Mouse (Mus musculus): Measurements from ENCODE around the gene Spata2.

The Spata2 gene

DNA sequence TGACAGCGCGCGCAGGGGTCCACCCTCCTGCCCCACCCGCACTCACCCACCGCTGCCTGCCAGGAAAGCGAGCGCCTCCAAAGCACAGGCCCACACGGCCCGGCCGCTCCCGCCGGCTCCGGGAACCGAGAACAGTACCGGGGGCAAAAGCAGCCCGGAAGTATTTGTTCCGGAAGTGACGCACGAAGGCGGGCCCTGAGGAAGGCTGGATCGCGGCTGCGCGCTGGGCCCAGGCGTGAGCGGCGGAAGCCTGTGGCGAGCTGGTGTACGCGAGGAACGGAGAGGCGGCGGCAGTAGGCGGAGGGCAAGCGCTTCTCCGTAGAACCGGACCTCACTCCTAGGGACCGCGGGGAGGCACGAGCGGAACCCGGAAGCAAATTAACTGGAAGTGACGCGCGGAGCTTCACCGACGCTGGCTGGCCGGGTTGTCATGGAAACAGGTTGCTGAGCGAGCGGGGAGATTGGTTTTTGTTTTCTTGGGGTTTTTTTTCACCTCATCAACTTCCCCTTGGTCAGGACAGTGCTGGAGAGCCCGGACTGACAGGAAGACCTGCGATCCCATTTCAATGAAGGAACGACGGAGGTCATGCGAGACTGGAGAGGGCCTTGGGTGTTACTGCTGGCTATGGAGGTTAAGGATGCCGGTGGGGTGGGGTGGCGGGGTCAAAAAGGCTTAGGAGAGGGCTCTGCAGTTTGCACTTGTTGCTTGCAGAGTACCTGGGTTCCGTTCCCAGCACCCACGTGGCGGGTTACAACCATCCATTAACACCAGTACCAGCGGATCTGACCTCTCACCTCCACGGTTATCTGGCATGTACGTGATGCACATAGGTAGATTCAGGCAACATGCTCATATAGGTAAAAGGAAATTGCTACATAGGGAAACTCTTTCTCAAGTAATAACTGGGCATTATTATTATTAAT, at the start of gene Spata2:
TSS of gene Spata2 (minus strand) at position 175 of the 924 bp plus-strand sequence.
- peak; percentile 94 to 96 for DNase-seq

DNA sequence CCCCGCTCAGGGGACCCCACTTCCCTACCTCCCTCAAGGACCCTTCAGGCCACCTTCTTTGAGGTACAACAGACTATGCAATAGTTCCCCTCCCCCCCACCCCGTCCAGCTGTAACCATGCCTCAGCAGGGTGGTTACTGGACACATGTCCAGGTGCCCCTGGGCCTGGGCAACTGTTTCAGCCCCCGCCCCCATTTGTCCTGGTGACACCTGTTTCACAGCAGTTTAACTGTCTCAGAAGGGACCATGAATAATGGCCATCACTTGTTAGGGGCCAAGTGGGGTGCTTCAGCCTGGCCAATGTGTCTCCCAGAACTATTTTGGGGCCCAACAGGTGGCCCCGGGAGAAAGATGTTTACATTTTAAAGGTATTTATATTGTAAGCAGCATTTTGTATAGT, 49.7 kb upstream of the Spata2 start:
- no peak for DNase-seq

DNA sequence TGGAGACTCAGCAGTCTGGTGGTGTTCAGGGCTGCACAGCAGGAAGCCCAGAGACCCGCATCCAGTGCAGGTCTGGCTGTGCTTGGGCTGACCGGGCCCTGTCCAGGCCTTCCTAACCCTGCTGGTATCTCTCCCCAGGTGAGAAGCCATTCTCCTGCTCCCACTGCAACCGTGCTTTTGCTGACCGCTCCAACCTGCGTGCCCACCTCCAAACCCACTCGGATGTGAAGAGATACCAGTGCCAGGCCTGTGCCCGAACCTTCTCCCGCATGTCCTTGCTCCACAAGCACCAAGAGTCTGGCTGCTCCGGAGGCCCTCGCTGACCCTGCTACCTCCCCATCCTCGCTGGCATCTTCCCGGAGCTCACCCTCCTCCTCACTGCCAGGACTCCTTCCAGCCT, 49.1 kb upstream of the Spata2 start:
- no peak for DNase-seq

DNA sequence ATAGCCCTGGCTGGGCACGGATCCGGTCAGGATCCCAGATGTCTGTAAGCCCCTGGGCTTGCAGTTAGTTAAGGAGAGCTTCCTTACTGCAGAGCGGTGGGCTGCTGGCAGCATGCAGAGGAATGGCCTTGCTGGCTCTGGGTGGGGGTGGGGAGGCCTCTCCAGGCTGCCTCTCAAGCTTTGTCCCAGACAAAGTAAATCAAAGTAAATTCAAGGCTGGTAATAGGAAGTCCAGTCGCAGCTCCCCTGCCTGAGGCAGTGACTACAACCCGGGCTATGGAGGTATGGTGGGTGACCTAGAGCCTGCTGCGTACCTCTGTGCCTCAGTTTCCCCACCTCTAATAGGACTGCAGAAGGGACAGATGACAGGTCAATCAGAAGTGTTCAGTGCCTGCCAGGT, 48.6 kb upstream of the Spata2 start:
- no peak for DNase-seq

DNA sequence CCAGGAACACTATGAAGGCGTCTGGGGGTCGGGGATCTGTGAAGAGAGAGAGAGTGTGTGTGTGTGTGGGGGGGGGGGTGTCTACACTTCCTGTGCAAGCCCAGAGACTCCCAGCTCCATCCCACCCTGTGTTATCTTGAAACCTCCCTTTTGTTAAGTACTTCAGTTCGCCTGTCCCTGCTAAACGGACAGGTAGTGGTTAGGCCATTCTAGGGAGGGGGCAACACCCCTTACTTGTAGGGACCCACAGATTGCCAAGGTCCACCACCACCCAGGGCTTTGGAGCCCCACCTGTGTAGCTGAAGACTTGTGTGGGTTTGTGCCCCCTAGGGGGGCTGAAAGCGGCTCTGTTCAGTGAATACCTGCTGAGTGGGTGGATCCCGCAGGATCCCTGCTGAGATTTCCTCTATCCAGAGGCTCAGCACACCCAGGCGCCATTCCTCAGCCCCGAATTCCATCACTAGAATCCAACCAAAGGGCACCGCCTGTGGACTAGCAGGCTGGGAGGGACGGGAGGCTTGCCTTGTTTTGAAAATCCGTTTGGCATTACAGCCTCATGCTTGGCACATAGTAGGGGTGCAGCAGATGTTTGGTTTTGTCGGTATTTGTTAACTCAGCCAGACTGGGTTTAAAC, 47.9 kb upstream of the Spata2 start:
- DNase-seq, result no peak

DNA sequence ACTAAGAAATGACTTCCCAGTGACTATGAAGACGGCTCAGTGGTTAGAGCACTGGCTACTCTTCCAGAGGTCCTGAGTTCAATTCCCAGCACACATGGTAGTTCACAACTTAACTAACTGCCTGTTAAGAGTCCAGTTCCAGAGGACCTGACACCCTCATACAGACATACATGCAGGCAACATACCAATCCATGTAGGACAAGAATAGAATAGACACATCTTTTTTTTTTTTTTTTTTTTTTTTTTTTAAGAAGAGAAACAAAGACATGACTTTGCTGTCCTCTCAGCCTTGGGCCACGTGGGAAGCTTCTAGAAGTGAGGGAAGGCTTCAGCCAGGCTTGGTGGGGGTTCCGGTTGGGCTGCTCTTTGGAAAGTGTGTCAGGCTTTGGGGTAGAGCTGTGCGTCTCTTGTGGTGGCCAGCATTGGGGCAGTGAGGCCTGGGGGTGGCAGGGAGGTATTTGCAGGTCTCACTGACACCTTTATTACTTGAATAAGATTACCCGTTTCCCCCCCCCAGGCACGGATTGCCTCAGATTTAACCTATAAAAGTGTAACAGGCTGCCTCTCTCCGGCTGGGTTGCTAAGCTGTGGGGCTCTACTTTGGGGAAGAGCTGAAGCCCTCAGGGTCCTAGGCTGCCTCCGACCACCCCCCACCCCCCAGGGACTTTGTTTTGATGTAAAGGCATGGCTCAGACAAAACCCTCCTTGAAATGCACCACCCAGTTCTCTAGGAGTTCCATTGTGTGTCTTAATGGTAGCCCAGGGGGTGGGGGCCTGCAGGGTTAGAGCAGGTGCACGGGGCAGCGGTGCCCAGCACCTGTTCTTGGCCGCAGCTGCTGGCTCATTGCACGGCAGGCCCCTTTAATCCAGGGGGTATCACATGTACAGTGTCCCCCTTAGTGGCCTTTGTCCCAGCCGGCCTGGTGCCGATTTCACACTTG, 47.1 kb upstream of the Spata2 start:
- DNase-seq, result no peak

DNA sequence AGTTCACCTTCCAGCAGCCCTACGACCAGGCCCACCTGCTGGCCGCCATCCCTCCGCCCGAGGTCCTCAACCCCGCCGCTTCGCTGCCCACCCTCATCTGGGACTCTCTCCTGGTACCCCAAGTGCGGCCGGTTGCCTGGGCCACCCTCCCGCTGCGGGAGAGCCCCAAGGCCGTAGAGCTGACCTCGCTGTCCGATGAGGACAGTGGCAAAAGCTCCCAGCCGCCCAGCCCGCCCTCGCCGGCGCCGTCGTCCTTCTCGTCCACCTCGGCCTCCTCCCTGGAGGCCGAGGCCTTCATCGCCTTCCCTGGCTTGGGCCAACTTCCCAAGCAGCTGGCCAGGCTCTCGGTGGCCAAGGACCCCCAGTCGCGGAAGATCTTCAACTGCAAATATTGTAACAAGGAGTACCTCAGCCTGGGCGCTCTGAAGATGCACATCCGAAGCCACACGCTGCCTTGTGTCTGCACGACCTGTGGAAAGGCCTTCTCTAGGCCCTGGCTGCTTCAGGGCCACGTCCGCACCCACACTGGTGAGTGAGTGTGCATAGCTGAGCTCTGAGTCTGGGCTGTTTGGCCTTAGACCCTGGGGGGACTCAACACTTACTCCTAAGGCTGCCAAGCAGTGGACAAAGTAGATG, 46.1 kb upstream of the Spata2 start:
- DNase-seq, result no peak

DNA sequence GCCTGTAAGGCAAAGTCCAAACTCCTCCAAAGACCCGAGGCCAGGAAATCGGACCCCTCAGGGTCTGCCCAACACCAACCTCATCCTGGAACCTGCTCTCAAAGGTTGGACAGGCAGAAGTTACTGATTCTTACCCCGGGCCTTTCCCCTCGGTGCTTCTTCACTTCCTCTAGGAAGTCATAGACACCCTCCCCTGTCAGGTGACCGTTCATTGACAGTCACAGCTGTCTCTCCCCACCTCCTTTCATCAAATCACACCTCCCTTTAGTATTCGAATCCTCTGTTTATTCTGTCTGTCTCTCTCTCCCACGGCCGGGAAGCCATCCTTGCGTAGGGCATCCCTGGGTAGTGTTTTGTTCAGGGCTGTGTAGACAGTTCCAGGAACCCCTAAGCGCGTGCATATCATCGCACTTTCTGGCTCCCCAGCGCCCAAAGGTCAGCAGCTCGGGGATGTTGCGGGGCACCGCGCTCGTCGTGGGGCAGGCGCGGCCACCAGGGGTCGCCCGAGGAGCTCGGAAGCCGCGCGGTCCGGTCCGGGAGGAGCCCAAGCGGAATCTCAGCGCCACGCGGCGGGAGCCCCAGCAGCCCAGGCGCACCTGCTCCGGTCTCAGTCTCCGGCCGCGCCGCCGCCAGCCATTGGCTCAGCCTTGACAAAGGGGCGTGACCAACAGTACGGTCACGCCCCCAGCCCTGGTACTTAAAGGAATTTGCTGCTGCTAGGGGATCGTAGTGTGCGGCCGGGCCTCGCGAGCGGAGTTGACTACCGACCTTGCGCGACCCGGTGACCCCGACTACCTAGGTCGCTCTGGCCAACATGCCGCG, 45.0 kb upstream of the Spata2 start, which contains the start of gene Snai1:
TSS of gene Snai1 (plus strand) at position 720 of the 822 bp plus-strand sequence.
- peak; percentile 96 to 98 for DNase-seq

DNA sequence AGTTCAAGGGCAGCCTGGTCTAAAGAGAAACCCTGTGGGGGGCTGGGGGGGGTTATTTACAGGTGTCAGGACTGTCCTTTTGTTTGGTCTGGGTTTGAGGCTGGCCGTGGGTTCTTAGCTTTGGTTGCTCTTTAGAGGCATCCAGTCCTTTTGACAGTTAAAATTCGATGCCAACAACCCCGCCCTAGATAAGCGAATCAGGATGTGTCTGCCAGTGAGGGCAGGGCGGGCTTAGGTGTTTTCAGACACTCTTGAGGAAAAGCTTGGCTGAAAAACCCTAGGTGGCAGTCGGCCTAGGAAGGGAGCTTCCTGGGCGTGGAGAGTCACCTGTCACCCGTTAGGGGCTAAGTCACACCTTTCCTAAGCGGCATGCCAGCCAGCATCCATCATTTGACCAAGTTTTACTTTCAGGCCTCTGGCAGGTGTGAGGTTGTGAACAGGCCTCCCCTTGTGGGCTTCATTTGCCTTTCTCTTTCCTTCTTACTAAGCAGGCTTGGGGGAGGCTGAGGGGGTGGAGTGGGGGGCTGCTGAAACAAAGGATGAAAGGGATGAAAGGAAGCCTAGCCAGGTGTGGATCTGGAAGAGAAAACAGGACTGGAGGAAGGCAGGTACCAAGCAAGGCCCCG, 43.7 kb upstream of the Spata2 start:
- DNase-seq, result no peak

DNA sequence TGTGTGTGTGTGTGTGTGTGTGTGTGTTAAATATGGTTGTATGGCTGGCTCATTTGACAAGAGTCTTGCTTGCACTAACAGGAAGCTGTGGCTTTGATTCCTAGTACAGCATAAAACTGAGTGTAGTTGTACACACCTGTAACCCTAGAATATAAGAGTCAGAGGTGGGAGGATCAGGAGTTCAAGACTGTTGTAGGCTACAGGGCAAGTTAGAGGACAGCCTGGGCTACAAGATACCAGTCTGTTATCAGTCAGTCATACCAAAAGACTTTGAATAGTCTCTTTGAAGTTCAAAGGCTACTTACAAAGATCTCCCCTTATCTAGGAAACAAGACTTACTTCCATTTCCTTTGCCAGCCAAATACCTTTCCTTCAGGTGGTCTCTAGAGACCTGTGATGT, 41.2 kb upstream of the Spata2 start:
- no peak for DNase-seq

DNA sequence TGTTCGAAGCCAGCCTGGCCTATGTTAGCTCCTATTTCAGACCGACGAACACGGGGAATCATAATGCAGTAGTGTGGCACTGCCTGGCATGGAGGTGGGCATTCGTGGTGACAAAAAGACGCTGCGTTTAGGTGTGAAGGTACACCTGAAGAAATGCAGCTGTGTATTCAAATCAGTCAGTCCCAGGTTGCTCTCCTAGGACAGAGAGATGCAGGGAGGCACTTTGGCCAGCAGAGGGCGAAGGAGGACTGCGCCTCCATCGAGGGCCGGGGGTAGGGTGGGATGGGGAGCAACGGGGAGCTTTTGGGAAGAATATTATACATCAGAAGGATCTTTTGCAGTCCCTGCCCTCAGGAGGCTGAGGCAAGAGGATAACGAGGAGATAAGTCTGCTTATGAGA, 39.4 kb upstream of the Spata2 start:
- DNase-seq, result peak in 1 of 2 experiments; percentile 58

DNA sequence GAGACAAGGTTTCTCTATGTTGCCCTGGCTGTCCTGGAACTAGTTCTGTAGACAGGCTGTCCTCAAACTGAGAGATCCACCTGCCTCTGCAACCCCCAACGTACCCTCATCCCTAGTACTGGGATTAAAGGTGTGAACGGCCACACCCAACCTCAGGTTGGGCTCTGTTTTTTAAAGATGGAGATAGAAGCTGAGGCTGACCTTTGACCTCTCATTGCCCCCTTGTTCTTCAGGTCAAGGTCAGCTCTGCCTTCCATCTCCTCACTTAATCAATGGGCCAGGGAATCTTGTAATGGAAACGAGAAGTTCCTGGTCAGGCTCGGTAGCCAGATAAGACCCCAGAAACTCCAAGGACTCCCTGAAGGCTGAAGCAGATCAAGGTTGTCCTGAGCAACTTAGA, 37.8 kb upstream of the Spata2 start:
- no peak for DNase-seq

DNA sequence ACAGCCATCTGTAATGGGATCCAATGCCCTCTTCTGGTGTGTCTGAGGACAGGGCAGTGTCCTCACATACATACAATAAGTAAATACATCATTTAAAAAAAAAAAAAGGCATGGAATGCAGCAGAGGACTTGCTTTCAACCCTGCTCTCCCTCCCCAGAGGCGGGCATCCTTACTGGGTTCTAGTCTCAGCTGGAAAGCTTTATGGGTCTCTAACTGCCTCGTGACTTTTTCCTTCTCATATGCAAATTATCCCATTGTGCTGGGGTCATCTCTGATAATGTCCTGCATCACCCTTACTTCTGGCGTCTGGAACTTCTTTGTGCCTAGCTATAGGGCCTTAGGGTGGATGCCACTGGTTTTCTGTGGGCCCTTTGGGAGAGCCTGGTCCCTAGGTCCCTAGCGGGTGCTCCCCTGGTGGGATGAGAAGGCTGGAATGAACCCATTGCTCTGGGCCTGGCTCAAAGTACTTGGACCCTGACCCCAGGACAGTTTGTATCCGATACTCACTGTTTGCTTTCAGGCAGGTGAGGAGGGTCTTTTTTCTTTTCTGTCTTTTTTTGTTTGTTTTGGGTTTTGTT, 37.3 kb upstream of the Spata2 start:
- DNase-seq, result no peak

DNA sequence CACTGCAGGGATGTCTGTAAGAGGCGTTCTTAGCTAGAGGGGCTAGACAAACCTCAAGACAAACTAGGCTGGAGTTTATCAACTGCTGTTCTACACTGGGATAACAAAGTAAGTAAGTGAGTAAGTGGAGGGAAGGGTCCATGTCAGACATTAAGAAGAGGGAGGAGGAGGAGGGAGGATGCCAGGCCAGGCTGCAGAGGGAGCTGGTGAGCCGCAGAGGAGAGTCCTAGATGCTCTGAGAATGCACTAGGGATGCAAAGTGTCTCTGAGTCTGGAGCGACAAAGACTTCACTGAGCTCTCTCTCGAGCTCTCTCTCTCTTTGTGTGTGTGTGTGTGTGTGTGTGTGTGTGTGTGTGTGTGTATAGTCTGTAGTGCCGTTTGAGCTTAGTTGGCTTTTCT, 35.6 kb upstream of the Spata2 start:
- DNase-seq, result peak in 1 of 2 experiments; percentile 38

DNA sequence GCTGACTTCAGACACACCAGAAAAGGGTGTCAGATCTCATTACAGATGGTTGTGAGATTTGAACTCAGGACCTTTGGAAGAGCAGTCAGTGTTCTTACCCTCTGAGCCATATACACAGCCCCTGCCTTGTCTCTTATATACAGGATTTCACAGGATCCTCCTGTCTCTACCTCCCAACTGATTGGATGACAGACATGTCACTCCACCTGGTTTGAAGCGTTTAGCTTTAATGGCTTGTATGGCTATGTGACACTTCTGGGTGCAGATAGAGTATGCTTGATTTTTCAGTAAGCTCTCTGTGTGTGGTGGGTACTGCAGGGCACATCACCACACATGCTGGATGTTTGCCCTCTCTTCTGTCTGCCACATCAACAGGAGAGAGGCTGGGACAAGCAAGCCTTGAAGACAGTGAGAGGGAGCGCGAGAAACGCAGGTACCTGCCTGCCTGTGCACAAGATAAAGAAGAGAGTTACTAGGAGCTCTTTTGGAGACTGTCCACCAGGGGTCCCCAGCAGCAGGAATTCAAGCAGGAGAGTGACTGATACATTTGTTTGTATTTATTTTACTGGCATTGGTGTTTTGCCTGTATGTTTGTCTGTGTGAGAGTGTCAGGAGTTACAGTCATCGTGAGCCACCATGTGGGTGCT, 27.0 kb upstream of the Spata2 start:
- DNase-seq, result no peak

DNA sequence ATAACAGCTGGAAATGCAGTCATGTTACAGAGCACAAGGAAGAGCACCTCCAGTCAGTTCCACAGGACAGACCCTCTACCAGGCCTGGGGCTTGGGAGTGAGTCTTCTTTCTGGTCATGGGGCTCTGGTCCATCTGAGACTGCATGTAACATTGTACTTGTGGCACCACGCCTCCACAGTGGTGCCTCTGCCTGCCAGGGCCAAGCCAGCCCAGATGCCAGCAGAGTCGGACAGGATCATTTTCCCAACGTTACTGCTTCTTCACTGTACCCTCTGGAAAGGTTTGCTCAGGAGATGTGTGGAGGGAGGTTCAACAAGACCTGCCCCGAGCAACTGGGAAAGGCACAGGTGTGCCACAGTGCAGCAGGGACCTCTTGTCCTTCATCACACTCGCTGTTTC, 23.0 kb upstream of the Spata2 start:
- DNase-seq, result no peak

DNA sequence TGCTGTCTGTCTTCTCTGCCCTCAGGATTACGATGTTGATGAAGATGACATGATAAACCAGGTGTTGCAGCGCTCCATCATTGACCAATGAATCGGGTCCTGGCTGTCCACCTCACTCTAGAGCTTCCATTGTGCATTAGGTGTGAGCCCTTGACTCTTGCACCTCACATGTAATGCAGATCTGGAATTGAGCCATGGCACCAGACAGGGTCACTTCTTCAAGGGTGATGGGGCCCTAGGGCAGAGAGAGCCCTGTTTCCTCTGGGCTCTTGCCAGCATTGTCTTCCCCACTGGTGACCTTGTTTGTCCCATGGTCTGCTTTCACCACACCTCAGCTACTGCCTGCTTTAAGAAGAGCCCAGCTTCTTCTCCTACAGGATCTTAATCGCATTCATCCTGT, 22.0 kb upstream of the Spata2 start:
- DNase-seq, result no peak

DNA sequence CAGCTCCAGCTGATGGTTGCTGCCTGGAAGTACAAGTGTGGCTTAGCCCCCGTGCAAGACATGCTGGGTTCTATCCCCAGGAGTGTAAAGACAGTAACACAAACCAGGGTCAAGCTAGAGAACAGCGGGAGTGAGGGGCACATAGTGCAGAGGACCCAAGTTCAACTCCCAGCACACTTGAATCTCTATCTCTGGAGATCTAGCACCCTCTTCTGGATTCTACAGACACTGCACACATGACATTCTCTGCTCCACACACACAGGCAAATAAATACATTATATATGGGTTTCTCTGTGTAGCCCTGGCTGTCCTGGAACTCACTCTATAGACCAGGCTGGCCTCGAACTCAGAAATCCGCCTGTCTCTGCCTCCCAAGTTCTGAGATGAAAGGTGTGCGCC, 20.3 kb upstream of the Spata2 start:
- no peak for DNase-seq

DNA sequence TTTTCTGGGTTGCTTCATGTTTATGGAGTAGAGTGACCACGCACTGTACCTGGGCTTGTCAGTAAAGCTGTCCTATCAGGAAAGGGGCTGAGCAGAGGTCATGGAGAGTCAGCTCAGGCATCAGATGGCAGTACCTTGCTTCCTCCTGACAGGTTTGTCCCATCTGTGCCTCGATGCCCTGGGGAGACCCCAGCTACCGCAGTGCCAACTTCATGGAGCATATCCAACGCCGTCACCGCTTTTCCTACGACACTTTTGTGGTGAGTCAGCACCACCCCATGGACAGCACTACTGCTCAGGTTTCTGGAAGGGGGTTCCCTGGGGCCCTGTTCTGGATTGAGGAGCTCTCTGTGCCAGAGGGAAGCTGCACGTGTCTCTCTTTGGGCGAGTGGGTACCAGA, 19.7 kb upstream of the Spata2 start:
- DNase-seq, result no peak

DNA sequence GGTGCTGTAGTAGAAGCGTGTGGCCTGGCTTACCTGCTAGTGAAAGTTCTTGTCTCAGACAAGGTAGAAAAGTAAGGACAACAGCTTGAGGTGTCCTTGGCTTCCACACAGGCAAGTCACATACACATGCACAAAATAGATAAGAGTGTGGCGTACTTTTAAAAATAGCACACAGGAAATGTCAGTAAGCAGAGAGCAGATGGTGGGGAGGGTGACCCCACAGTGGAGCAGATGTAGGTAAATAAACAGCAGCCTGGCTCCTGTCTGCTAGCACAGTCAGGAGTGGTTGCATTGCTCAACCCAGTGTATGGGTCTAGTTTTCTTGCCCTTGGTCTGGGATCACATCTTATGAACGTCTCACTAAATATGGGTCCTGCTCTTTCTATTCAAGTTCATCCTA, 17.8 kb upstream of the Spata2 start:
- DNase-seq, result no peak

All from kidney, postnatal 25 days (tissue).